Mouse (Mus musculus) intestine, embryonic 16.5 days (tissue): ENCODE measurements at regions not wholly inside any gene's neighbourhood (a gene's known extent, or its start where the extent isn't known, plus 50 kb on each side); places are given as distances from the start of the nearest gene placed in this dataset.
A peak's percentile ranks its signal among the peaks of the same experiment; 100 is the strongest.

Experiments
- ATAC-seq: fragments of 200-750 bp; cut with Nextera tagmentation; 2 replicates; pipeline ENCODE4 v1.8.0; 2017; ENCODE audit warnings: moderate TSS enrichment, moderate library complexity
- H3K27ac ChIP-seq: fragments of 300-500 bp; sonication (generic); 2 replicates; pipeline ENCODE4 v1.5.1; 2014; ENCODE audit warnings: mild to moderate bottlenecking, low read length
- H3K27me3 ChIP-seq: fragments of 300-500 bp; sonication (generic); replicated peaks from 2 replicates; pipeline ENCODE4 v1.6.1; 2014; ENCODE audit warnings: low read length, control low read depth, mixed read lengths; ENCODE audit not compliant: control insufficient read depth, insufficient read depth
- H3K36me3 ChIP-seq: fragments of 300-500 bp; sonication (generic); 2 replicates; pipeline ENCODE4 v1.6.1; 2014; ENCODE audit warnings: low read length, control low read depth; ENCODE audit not compliant: control insufficient read depth, insufficient read depth
- H3K4me1 ChIP-seq: fragments of 300-500 bp; sonication (generic); 2 replicates; pipeline ENCODE4 v1.6.1; 2014; ENCODE audit warnings: low read length, control low read depth, mixed read lengths; ENCODE audit not compliant: control insufficient read depth, insufficient read depth
- H3K4me2 ChIP-seq: fragments of 300-500 bp; sonication (generic); 2 replicates; pipeline ENCODE4 v1.6.1; 2014; ENCODE audit warnings: low read depth, low read length, control low read depth
- H3K4me3 ChIP-seq: fragments of 300-500 bp; sonication (generic); 2 replicates; pipeline ENCODE4 v1.5.1; 2014; ENCODE audit warnings: mild to moderate bottlenecking, low read length
- H3K9ac ChIP-seq: fragments of 300-500 bp; sonication (generic); 2 replicates; pipeline ENCODE4 v1.6.1; 2014; ENCODE audit warnings: low read depth, low read length
- H3K9me3 ChIP-seq: fragments of 300-500 bp; sonication (generic); 2 replicates; pipeline ENCODE4 v1.6.1; 2016; ENCODE audit warnings: low read length, control low read depth; ENCODE audit not compliant: control insufficient read depth
- WGBS: fragments of 180-500 bp; shearing (Covaris S2); extraction: QIAGEN DNeasy Blood & Tissue Kit; methylation state at CpG from one replicate; pipeline ENCODE4 v1.1.7; 2014; 5-methylcytosine and 5-hydroxymethylcytosine counted together

- peaks cover 43% of the 10 kb centered on the region for H3K4me1 ChIP-seq
- no peak overlapping the region for H3K4me2 ChIP-seq
- no peaks in the 10 kb centered on the region for H3K9me3 ChIP-seq
- H3K9ac ChIP-seq: no peak overlapping the region
- H3K4me3 ChIP-seq: no peak overlapping the region
- H3K27me3 ChIP-seq: no peaks in the 10 kb centered on the region
- no peak for ATAC-seq
- no peaks in the 10 kb centered on the region for H3K36me3 ChIP-seq
- 68% methylated on average over 6 of the region's 6 CpGs for WGBS
- no peak overlapping the region for H3K27ac ChIP-seq
Measured at GRCm38 (mm10) chr17:3248875-3249274, 77.5 kb upstream of the Tiam2 start.

- H3K36me3 ChIP-seq: no peaks in the 10 kb centered on the region
- 51% methylated on average over 7 of the region's 7 CpGs for WGBS
- peaks cover 42% of the 10 kb centered on the region for H3K4me1 ChIP-seq
- no peak for ATAC-seq
- no peaks in the 10 kb centered on the region for H3K9me3 ChIP-seq
- H3K4me3 ChIP-seq: no peak overlapping the region
- no peaks in the 10 kb centered on the region for H3K27me3 ChIP-seq
- H3K4me2 ChIP-seq: no peak overlapping the region
- H3K9ac ChIP-seq: no peak overlapping the region
- H3K27ac ChIP-seq: no peak overlapping the region
Measured at GRCm38 (mm10) chr17:3249320-3249719, 77.1 kb upstream of the Tiam2 start.

GRCm38 (mm10) chr17:3251176-3251575 is 75.2 kb upstream of the Tiam2 start:
- 82% methylated on average over 4 of the region's 4 CpGs for WGBS
- H3K27me3 ChIP-seq: no peaks in the 10 kb centered on the region
- no peak overlapping the region for H3K4me3 ChIP-seq
- peaks cover 27% of the 10 kb centered on the region for H3K4me1 ChIP-seq
- H3K36me3 ChIP-seq: no peaks in the 10 kb centered on the region
- H3K27ac ChIP-seq: no peak overlapping the region
- ATAC-seq: no peak
- H3K9me3 ChIP-seq: no peaks in the 10 kb centered on the region
- H3K4me2 ChIP-seq: no peak overlapping the region
- no peak overlapping the region for H3K9ac ChIP-seq

- 81% methylated on average over 5 of the region's 5 CpGs for WGBS
- Histone ChIP-seq H3K27ac (peak overlapping the region; percentile 9; the same call in 1 of the 2 replicates), H3K9me3 (no peaks in the 10 kb centered on the region)
Measured at GRCm38 (mm10) chr17:3251966-3252365, 74.4 kb upstream of the Tiam2 start.

GRCm38 (mm10) chr17:3253508-3254176 is 72.7 kb upstream of the Tiam2 start:
- H3K4me1 ChIP-seq: peaks cover 12% of the 10 kb centered on the region; the same call in 1 of the 2 replicates
- H3K36me3 ChIP-seq: no peaks in the 10 kb centered on the region; the same call in 1 of the 2 replicates
- no peak overlapping the region for H3K9ac ChIP-seq
- no peak overlapping the region for H3K4me2 ChIP-seq
- no peaks in the 10 kb centered on the region for H3K9me3 ChIP-seq
- ATAC-seq: no peak
- WGBS: 88% methylated on average over 10 of the region's 10 CpGs
- H3K27me3 ChIP-seq: no peaks in the 10 kb centered on the region
- no peak overlapping the region for H3K4me3 ChIP-seq
- H3K27ac ChIP-seq: no peak overlapping the region

More at GRCm38 (mm10) chr17:3251966-3252365, 74.4 kb upstream of the Tiam2 start:
- H3K4me2 ChIP-seq: no peak overlapping the region
- no peak overlapping the region for H3K4me3 ChIP-seq
- H3K4me1 ChIP-seq: peaks cover 19% of the 10 kb centered on the region; the same call in 1 of the 2 replicates
- H3K36me3 ChIP-seq: no peaks in the 10 kb centered on the region
- ATAC-seq: peak; percentile 74
- H3K27me3 ChIP-seq: no peaks in the 10 kb centered on the region
- H3K9ac ChIP-seq: no peak overlapping the region

GRCm38 (mm10) chr17:3256765-3257164 is 69.6 kb upstream of the Tiam2 start:
- 94% methylated on average over 7 of the region's 7 CpGs for WGBS
- H3K4me3 ChIP-seq: no peak overlapping the region
- no peaks in the 10 kb centered on the region for H3K27me3 ChIP-seq
- no peak overlapping the region for H3K27ac ChIP-seq
- peaks cover 5% of the 10 kb centered on the region; the same call in 1 of the 2 replicates for H3K4me1 ChIP-seq
- no peaks in the 10 kb centered on the region; the same call in 1 of the 2 replicates for H3K36me3 ChIP-seq
- H3K9me3 ChIP-seq: no peaks in the 10 kb centered on the region
- ATAC-seq: no peak
- no peak overlapping the region for H3K4me2 ChIP-seq
- H3K9ac ChIP-seq: no peak overlapping the region

- no peak overlapping the region for H3K4me3 ChIP-seq
- H3K27me3 ChIP-seq: no peaks in the 10 kb centered on the region
- ATAC-seq: no peak
- no peaks in the 10 kb centered on the region; the same call in 1 of the 2 replicates for H3K36me3 ChIP-seq
- H3K9me3 ChIP-seq: no peaks in the 10 kb centered on the region
- H3K4me2 ChIP-seq: no peak overlapping the region
- no peak overlapping the region for H3K9ac ChIP-seq
- 85% methylated on average over 9 of the region's 9 CpGs for WGBS
- H3K4me1 ChIP-seq: no peaks in the 10 kb centered on the region
- H3K27ac ChIP-seq: no peak overlapping the region
Measured at GRCm38 (mm10) chr17:3258811-3259510, 67.4 kb upstream of the Tiam2 start.

- WGBS: 89% methylated on average over 11 of the region's 11 CpGs
- no peak overlapping the region for H3K9ac ChIP-seq
- ATAC-seq: no peak
- no peak overlapping the region for H3K27ac ChIP-seq
- no peaks in the 10 kb centered on the region for H3K27me3 ChIP-seq
- no peaks in the 10 kb centered on the region for H3K4me1 ChIP-seq
- no peaks in the 10 kb centered on the region; the same call in 1 of the 2 replicates for H3K36me3 ChIP-seq
- H3K4me2 ChIP-seq: no peak overlapping the region
- H3K4me3 ChIP-seq: no peak overlapping the region
- no peaks in the 10 kb centered on the region for H3K9me3 ChIP-seq
Measured at GRCm38 (mm10) chr17:3260796-3261195, 65.6 kb upstream of the Tiam2 start.

GRCm38 (mm10) chr17:3273108-3274091 is 53.0 kb upstream of the Tiam2 start:
- no peaks in the 10 kb centered on the region for H3K9me3 ChIP-seq
- H3K4me3 ChIP-seq: no peak overlapping the region
- 45% methylated on average over 22 of the region's 22 CpGs for WGBS
- peaks cover 11% of the 10 kb centered on the region; the same call in 1 of the 2 replicates for H3K4me1 ChIP-seq
- H3K27ac ChIP-seq: no peak overlapping the region
- H3K27me3 ChIP-seq: no peaks in the 10 kb centered on the region
- no peaks in the 10 kb centered on the region for H3K36me3 ChIP-seq
- peak; percentile 77 for ATAC-seq
- H3K4me2 ChIP-seq: no peak overlapping the region
- H3K9ac ChIP-seq: no peak overlapping the region
